Mouse (Mus musculus) megakaryocyte-erythroid progenitor cell, adult 5-6 weeks (primary cell): ENCODE measurements around the gene Synpr. TPM values are rescaled to one million over a fixed set of nuclear protein-coding genes. Genes with fewer than 3 reads are reported as not detected.

Source experiments
- ATAC-seq: replicated peaks from 2 replicates; pipeline ENCODE4 v1.8.0; 2016; ENCODE audit warnings: mild to moderate bottlenecking, inconsistent platforms; ENCODE audit not compliant: severe bottlenecking, poor library complexity, low FRiP score, low TSS enrichment
- total RNA-seq, 2 experiments: library from RNA; stranded (forward) in 1 of 2; stranded (reverse) in 1 of 2; fragments of 200-1000, 215-1000 nt in 1 of 2; fragments of >200 nt in 1 of 2; fragmentation: Nextera tagmentation in 1 of 2; gene quantifications; 2 replicates each; pipeline ENCODE4 v1.2.3; 2014 to 2017

The Synpr gene
- total RNA-seq, 2 experiments from 2014 or later = not detected

DNA sequence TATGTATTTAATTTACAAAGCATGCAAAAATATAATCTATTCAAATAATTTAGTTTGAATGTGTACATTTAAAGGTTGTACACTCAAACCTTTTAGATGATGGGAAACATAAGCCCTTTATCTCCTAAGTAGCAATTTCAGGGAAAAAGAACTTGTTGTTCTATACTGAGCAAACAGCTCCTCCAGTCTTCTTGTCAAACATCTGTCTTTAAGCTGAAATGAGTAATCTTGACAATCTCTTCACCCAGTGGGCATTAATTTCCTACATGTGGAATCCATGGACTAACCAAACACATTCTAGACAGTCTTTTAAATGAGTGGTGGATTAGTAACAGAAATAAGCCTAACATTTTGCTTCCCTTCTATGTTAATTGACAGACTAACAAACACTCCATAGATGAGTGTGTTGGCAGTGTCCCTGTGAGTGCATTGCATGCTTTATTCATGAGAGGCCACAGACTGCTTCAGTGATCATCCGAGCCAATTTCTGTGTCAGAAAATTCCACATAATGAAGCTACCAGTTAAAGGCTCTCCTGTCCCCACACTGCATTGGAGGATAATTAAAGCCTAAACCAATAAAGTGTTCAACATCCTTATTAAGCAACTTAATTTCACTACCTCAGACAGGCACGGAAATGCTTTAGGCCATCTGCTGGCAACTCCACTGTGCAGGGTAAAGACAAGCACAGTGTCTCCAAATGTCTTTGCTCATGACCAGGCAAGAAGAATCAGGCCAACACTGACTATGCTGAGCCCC lies 367.1 kb downstream of the Synpr start:
- no peak for ATAC-seq
